Mouse (Mus musculus) heart, postnatal 0 days (tissue): Measurements from ENCODE around the gene Eef1a1. TPM values are rescaled to one million over a fixed set of nuclear protein-coding genes. Genes with fewer than 3 reads are reported as not detected.

Source experiments
- ATAC-seq: fragments of 200-750 bp; cut with Nextera tagmentation; 2 replicates; pipeline ENCODE4 v1.8.0; 2017; ENCODE audit warnings: low read depth, moderate number of reproducible peaks, moderate library complexity; ENCODE audit not compliant: insufficient read depth
- DNase-seq: peaks from one replicate; pipeline ENCODE4 v3.0.0-alpha.2; 2016; ENCODE audit warnings: low spot score
- H3K27ac ChIP-seq: fragments of 300-500 bp; sonication (generic); 2 replicates; pipeline ENCODE4 v1.5.1; 2014; ENCODE audit warnings: low read depth, mild to moderate bottlenecking
- H3K27me3 ChIP-seq: fragments of 300-500 bp; sonication (generic); 2 replicates; pipeline ENCODE4 v1.6.1; 2014; ENCODE audit warnings: low read length, mixed read lengths; ENCODE audit not compliant: control insufficient read depth, insufficient read depth
- H3K36me3 ChIP-seq: fragments of 300-500 bp; sonication (generic); replicated peaks from 2 replicates; pipeline ENCODE4 v1.6.1; 2014; ENCODE audit warnings: low read length, mixed read lengths; ENCODE audit not compliant: control insufficient read depth, insufficient read depth
- H3K4me1 ChIP-seq: fragments of 300-500 bp; sonication (generic); 2 replicates; pipeline ENCODE4 v1.6.1; 2014; ENCODE audit warnings: antibody characterized with exemption; ENCODE audit not compliant: control insufficient read depth, insufficient read depth
- H3K4me2 ChIP-seq: fragments of 300-500 bp; sonication (generic); 2 replicates; pipeline ENCODE4 v1.6.1; 2014; ENCODE audit warnings: low read depth, mild to moderate bottlenecking, low read length, moderate library complexity
- H3K4me3 ChIP-seq: fragments of 300-500 bp; sonication (generic); 2 replicates; pipeline ENCODE4 v1.5.1; 2014; ENCODE audit warnings: low read depth, low read length
- H3K9ac ChIP-seq: fragments of 300-500 bp; sonication (generic); replicated peaks from 2 replicates; pipeline ENCODE4 v1.6.1; 2014; ENCODE audit warnings: low read depth, low read length, mixed read lengths
- H3K9me3 ChIP-seq: fragments of 300-500 bp; sonication (generic); replicated peaks from 2 replicates; pipeline ENCODE4 v1.6.1; 2016; ENCODE audit warnings: low read length; ENCODE audit not compliant: control insufficient read depth
- CTCF ChIP-seq: IDR thresholded peaks from 2 replicates; pipeline ENCODE4 v1.5.1; 2016; ENCODE audit warnings: antibody characterized with exemption, control low read depth, low read depth
- EP300 ChIP-seq: IDR thresholded peaks from 2 replicates; pipeline ENCODE4 v1.6.1; 2016; ENCODE audit warnings: antibody characterized with exemption, low read depth
- WGBS: fragments of 180-500 bp; shearing (Covaris S2); extraction: QIAGEN DNeasy Blood & Tissue Kit; methylation state at CpG from one replicate; pipeline ENCODE4 v1.1.7; 2014; 5-methylcytosine and 5-hydroxymethylcytosine counted together
- polyA plus RNA-seq: library from polyadenylated mRNA; unstranded; fragments of >200 nt; fragmentation: Nextera tagmentation; extraction: Ambion mirVana; gene quantifications from 2 replicates; pipeline ENCODE4 v1.2.1, GENCODE M21; 2015
- total RNA-seq: library from RNA; depleted of rRNA; stranded (reverse); fragments of >200 nt; gene quantifications from 2 replicates; pipeline ENCODE4 v1.2.3, GENCODE M21; 2014; ENCODE audit warnings: low replicate concordance

Eef1a1 gene
- total and polyA plus RNA-seq, 2 experiments from 2014 or later, result 2,146 to 7,051 TPM

GRCm38 (mm10) chr9:78447973-78448873 is 40.7 kb downstream of the Eef1a1 start, which contains the start of the genes Mto1 and Gm17324:
TSS of gene Mto1 (plus strand) at chr9:78448208.
TSS of gene Gm17324 (minus strand) at chr9:78448786.
- Histone ChIP-seq H3K9ac (peak within 1 kb of the TSS; percentile 86), H3K4me3 (peak within 1 kb of the TSS; percentile 98), H3K4me1 (peaks cover 6% of the 10 kb centered on the region), H3K27ac (peak within 1 kb of the TSS; percentile 96), H3K4me2 (peak within 1 kb of the TSS; percentile 82), H3K9me3 (no peaks in the 10 kb centered on the region), H3K36me3 (peaks cover 21% of the 10 kb centered on the region), H3K27me3 (peaks cover 15% of the 10 kb centered on the region)
- DNase-seq (peak; percentile 82), ATAC-seq (peak; percentile 94)
- TF ChIP-seq EP300, result no peak
- no peak for TF ChIP-seq CTCF
- WGBS, result under 1% methylated on average over 87 of the region's 96 CpGs

- ATAC-seq, result no peak
- H3K27me3 ChIP-seq, result peaks cover 21% of the 10 kb centered on the region
- WGBS, result 28% methylated on average over 9 of the region's 9 CpGs
These were observed 41.4 kb downstream of the Eef1a1 start for GRCm38 (mm10) chr9:78447606-78447972.

GRCm38 (mm10) chr9:78442579-78443392 is 46.2 kb downstream of the Eef1a1 start, which contains the start of gene Cgas:
TSS of gene Cgas (minus strand) at chr9:78443237.
- Histone ChIP-seq H3K36me3 (no peaks in the 10 kb centered on the region), H3K27ac (no peak within 1 kb of the TSS), H3K4me2 (peak within 1 kb of the TSS; percentile 68), H3K4me1 (no peaks in the 10 kb centered on the region), H3K27me3 (peaks cover 44% of the 10 kb centered on the region), H3K9me3 (no peaks in the 10 kb centered on the region), H3K9ac (peak within 1 kb of the TSS; percentile 22), H3K4me3 (peak within 1 kb of the TSS; percentile 56)
- 1% methylated on average over 81 of the region's 81 CpGs for WGBS
- ATAC-seq (peak; percentile 64), DNase-seq (peak; percentile 58)
- TF ChIP-seq EP300 (no peak), CTCF (no peak)

More at GRCm38 (mm10) chr9:78447606-78447972, 41.4 kb downstream of the Eef1a1 start:
- Histone ChIP-seq H3K4me3 (peak overlapping the region; percentile 98), H3K9me3 (no peaks in the 10 kb centered on the region), H3K36me3 (peaks cover 15% of the 10 kb centered on the region), H3K4me2 (peak overlapping the region; percentile 82), H3K27ac (no peak overlapping the region), H3K4me1 (peaks cover 6% of the 10 kb centered on the region), H3K9ac (no peak overlapping the region)
- TF ChIP-seq CTCF, result no peak
- no peak for TF ChIP-seq EP300
- DNase-seq, result no peak

GRCm38 (mm10) chr9:78442237-78442578 is 46.7 kb downstream of the Eef1a1 start:
- no peak for DNase-seq
- peak overlapping the region; percentile 56 for H3K4me3 ChIP-seq
- H3K27me3 ChIP-seq, result peaks cover 44% of the 10 kb centered on the region
- H3K27ac ChIP-seq, result no peak overlapping the region
- H3K9ac ChIP-seq, result peak overlapping the region; percentile 22; the same call in 1 of the 2 replicates
- 5% methylated on average over 9 of the region's 9 CpGs for WGBS
- no peak for TF ChIP-seq EP300
- no peak for TF ChIP-seq CTCF
- H3K4me2 ChIP-seq, result peak overlapping the region; percentile 68
- H3K36me3 ChIP-seq, result no peaks in the 10 kb centered on the region
- H3K4me1 ChIP-seq, result no peaks in the 10 kb centered on the region
- 0 out of 2 replicates have a peak, but pooled peaks have one; percentile 16 for ATAC-seq
- H3K9me3 ChIP-seq, result no peaks in the 10 kb centered on the region

GRCm38 (mm10) chr9:78439426-78439825 is 49.5 kb downstream of the Eef1a1 start:
- 69% methylated on average over 5 of the region's 5 CpGs for WGBS
- TF ChIP-seq EP300 (no peak), CTCF (no peak)
- Histone ChIP-seq H3K9ac (no peak overlapping the region), H3K9me3 (no peaks in the 10 kb centered on the region), H3K4me2 (no peak overlapping the region), H3K27ac (no peak overlapping the region), H3K4me1 (no peaks in the 10 kb centered on the region), H3K27me3 (peaks cover 40% of the 10 kb centered on the region), H3K36me3 (no peaks in the 10 kb centered on the region), H3K4me3 (no peak overlapping the region)
- ATAC-seq (no peak), DNase-seq (no peak)
